Mouse (Mus musculus) cortical plate, adult 2 months (tissue): ENCODE results near the gene Fbxo41.

Experiments used
- CTCF ChIP-seq: fragments of 200-500 bp; IDR thresholded peaks from 2 replicates; pipeline ENCODE4 v1.5.1; 2011; ENCODE audit warnings: mild to moderate bottlenecking, control low read depth, low read length; ENCODE audit not compliant: insufficient read depth; ENCODE audit errors: extremely low read depth
- POLR2A ChIP-seq: fragments of 200-500 bp; IDR thresholded peaks from 2 replicates; pipeline ENCODE4 v1.6.1; 2011; ENCODE audit warnings: mild to moderate bottlenecking, low read length, control low read depth; ENCODE audit not compliant: insufficient read depth; ENCODE audit errors: extremely low read depth

- TF ChIP-seq CTCF (no peak), POLR2A (no peak)
Measured at GRCm38 (mm10) chr6:85504908-85505307, 2.1 kb upstream of the Fbxo41 start.
